Mouse (Mus musculus): ENCODE results near the gene Naa20. TPM values are rescaled to one million over a fixed set of nuclear protein-coding genes. Genes with fewer than 3 reads are reported as not detected.
A peak's percentile ranks its signal among the peaks of the same experiment; 100 is the strongest.

The Naa20 gene
- polyA plus RNA-seq, 1 experiment from 2014 or later = 39.7 TPM

DNA sequence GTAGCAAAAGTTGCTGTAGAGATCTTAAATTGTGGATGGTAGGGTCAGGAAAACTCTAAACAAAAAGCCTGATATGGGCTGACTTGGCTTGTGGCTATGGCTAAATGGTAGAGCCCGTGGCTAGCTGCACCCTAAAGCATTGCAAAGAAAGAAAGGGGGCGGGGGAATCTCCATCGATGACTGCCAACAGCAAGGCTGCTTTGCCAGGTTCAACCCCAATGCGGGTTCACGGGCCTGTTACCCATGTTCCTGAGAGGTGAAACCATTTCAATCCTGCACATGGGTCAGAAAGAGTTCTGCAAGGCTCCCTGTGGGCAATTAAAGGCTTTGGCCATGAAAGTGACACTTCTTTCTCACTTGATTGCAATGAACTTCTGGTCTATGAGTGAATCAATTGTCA is 20.0 kb upstream of the Naa20 start:
- H3K27ac ChIP-seq (ENCODE audit: low read length) = no peak overlapping the region
- ATAC-seq (ENCODE audit: low read depth) = no peak
- no peak overlapping the region for H3K4me2 ChIP-seq (ENCODE audit: low read depth, low read length)
- H3K9ac ChIP-seq (ENCODE audit: low read depth, low read length) = no peak overlapping the region
- 60% methylated on average over 5 of the region's 5 CpGs for WGBS (ENCODE audit: insufficient replicate concordance)
- H3K27me3 ChIP-seq (ENCODE audit: control insufficient read depth, insufficient read depth, low read depth, low read length) = no peaks in the 10 kb centered on the region
- no peak overlapping the region for H3K4me3 ChIP-seq (ENCODE audit: low read depth, low read length)
- H3K36me3 ChIP-seq (ENCODE audit: control insufficient read depth, insufficient read depth) = no peaks in the 10 kb centered on the region; the same call in 1 of the 2 replicates
- no peaks in the 10 kb centered on the region for H3K4me1 ChIP-seq (ENCODE audit: control insufficient read depth, low read depth, low read length)
- no peaks in the 10 kb centered on the region for H3K9me3 ChIP-seq (replicated peaks; ENCODE audit: control insufficient read depth, low read length)

GRCm38 (mm10) chr2:145882398-145882797 is 19.5 kb upstream of the Naa20 start:
- 12% methylated on average over 2 of the region's 2 CpGs for WGBS (ENCODE audit: insufficient replicate concordance)
- Histone ChIP-seq H3K4me2 (ENCODE audit: low read depth, low read length) (no peak overlapping the region), H3K27ac (ENCODE audit: low read length) (no peak overlapping the region)

DNA sequence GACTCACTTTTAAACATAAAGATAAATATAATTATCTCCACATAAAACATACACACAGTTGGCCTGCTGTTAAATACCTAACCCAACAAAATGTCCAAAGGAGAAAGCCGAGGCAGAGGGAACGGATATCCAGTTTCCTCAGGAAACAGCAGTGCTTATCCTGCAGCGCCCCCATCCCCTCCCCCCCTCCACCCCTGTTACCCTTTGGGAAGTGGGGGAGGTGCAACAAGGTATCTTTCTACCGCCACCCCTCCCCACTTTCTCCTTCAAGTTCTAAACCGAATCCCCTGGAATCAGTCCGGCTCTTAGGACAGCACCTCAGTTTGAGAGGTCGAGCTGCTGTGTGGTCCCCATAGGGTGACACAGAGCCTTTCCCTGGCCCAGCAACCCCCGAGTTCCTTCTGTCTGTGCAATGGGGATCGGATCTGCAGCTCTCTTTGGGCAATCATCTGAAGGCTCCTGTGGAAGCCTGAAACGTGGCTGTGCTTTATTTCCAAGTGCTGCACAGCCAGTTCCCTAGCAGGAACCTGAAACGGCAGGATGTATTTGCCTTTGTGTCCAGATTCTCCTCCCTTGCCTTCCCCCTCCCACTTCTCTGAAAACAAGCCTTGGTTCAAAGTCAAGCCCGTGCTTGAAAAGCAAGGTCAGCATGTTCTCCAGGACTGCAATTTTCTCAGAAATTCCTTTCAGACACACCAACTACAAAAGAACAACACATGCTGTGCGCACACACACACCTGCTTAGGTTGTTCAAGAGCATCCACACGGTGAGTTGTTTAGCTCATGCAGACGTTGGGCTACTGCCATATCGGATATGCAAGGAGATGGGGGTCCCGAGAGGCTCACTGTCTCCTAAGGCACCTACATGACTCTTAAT is 17.6 kb upstream of the Naa20 start:
- H3K4me1 ChIP-seq (ENCODE audit: control insufficient read depth, low read depth, low read length) = no peaks in the 10 kb centered on the region; the same call in 1 of the 2 replicates
- no peaks in the 10 kb centered on the region; the same call in 1 of the 2 replicates for H3K36me3 ChIP-seq (ENCODE audit: control insufficient read depth, insufficient read depth)
- no peak overlapping the region for H3K4me3 ChIP-seq (ENCODE audit: low read depth, low read length)
- WGBS (ENCODE audit: insufficient replicate concordance) = 24% methylated on average over 17 of the region's 17 CpGs
- peak overlapping the region; percentile 37 for H3K27ac ChIP-seq (ENCODE audit: low read length)
- no peak; the same call in 1 of the 2 replicates for ATAC-seq (ENCODE audit: low read depth)
- no peak overlapping the region for H3K9ac ChIP-seq (ENCODE audit: low read depth, low read length)
- H3K9me3 ChIP-seq (replicated peaks; ENCODE audit: control insufficient read depth, low read length) = no peaks in the 10 kb centered on the region
- no peak overlapping the region for H3K4me2 ChIP-seq (ENCODE audit: low read depth, low read length)
- H3K27me3 ChIP-seq (ENCODE audit: control insufficient read depth, insufficient read depth, low read depth, low read length) = no peaks in the 10 kb centered on the region

More at GRCm38 (mm10) chr2:145882398-145882797, 19.5 kb upstream of the Naa20 start:
- no peaks in the 10 kb centered on the region for H3K27me3 ChIP-seq (ENCODE audit: control insufficient read depth, insufficient read depth, low read depth, low read length)
- H3K9ac ChIP-seq (ENCODE audit: low read depth, low read length) = no peak overlapping the region
- H3K4me1 ChIP-seq (ENCODE audit: control insufficient read depth, low read depth, low read length) = no peaks in the 10 kb centered on the region
- H3K36me3 ChIP-seq (ENCODE audit: control insufficient read depth, insufficient read depth) = no peaks in the 10 kb centered on the region; the same call in 1 of the 2 replicates
- H3K4me3 ChIP-seq (ENCODE audit: low read depth, low read length) = no peak overlapping the region
- no peaks in the 10 kb centered on the region for H3K9me3 ChIP-seq (replicated peaks; ENCODE audit: control insufficient read depth, low read length)
- ATAC-seq (ENCODE audit: low read depth) = no peak

DNA sequence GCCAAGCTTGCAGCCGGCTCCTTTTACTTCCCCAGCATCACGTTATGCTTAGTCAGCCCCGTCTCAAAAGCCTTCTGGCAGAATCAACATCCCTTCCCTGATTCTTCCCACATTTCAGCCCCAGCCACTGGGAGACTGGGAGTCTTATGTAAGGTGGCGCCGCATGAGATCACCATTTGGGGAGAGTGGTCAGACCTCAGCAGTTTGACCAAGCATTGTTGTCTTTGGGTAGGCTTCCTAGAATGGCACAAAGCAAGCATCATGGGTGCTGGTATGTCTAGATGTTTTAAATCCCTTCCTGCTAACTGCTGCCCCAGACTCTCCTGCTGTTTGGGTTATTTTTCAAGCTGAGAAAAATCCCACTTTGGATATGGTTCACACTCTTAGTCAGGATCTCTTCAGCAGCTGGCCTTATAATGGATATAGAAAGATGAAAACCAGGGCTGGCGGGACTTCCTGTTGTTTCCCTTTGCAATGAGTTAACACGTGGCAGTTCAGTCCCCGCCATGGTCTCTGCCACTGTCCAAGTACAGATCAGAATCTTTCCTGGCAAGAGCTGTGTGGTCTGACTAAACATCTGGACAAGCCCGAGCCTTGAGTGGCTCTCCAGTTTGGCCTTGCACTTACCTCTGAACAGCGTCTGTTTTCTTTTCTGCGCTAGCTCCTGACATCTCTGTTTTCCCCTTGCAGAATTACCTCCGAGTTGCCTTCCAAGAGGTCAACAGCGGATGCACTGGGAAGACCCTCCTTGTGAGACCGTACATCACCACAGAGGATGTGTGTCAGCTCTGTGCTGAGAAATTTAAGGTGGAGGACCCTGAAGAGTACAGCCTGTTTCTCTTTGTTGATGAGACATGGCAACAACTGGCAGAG is 16.8 kb upstream of the Naa20 start:
- WGBS (ENCODE audit: insufficient replicate concordance) = 55% methylated on average over 14 of the region's 14 CpGs
- H3K9me3 ChIP-seq (replicated peaks; ENCODE audit: control insufficient read depth, low read length) = no peaks in the 10 kb centered on the region
- H3K9ac ChIP-seq (ENCODE audit: low read depth, low read length) = no peak overlapping the region
- no peaks in the 10 kb centered on the region for H3K36me3 ChIP-seq (ENCODE audit: control insufficient read depth, insufficient read depth)
- ATAC-seq (ENCODE audit: low read depth) = peak; percentile 25; the same call in 1 of the 2 replicates
- H3K27ac ChIP-seq (ENCODE audit: low read length) = peak overlapping the region; percentile 37; the same call in 1 of the 2 replicates
- H3K4me3 ChIP-seq (ENCODE audit: low read depth, low read length) = no peak overlapping the region
- no peaks in the 10 kb centered on the region for H3K27me3 ChIP-seq (ENCODE audit: control insufficient read depth, insufficient read depth, low read depth, low read length)
- no peak overlapping the region for H3K4me2 ChIP-seq (ENCODE audit: low read depth, low read length)
- H3K4me1 ChIP-seq (ENCODE audit: control insufficient read depth, low read depth, low read length) = no peaks in the 10 kb centered on the region; the same call in 1 of the 2 replicates

GRCm38 (mm10) chr2:145887937-145888765 is 13.7 kb upstream of the Naa20 start:
- ATAC-seq (ENCODE audit: low read depth) = peak; percentile 57
- Histone ChIP-seq H3K36me3 (ENCODE audit: control insufficient read depth, insufficient read depth) (no peaks in the 10 kb centered on the region), H3K9me3 (replicated peaks; ENCODE audit: control insufficient read depth, low read length) (no peaks in the 10 kb centered on the region), H3K4me2 (ENCODE audit: low read depth, low read length) (no peak overlapping the region), H3K9ac (ENCODE audit: low read depth, low read length) (no peak overlapping the region), H3K27ac (ENCODE audit: low read length) (peak overlapping the region; percentile 72), H3K27me3 (ENCODE audit: control insufficient read depth, insufficient read depth, low read depth, low read length) (no peaks in the 10 kb centered on the region), H3K4me3 (ENCODE audit: low read depth, low read length) (no peak overlapping the region), H3K4me1 (ENCODE audit: control insufficient read depth, low read depth, low read length) (no peaks in the 10 kb centered on the region; the same call in 1 of the 2 replicates)
- WGBS (ENCODE audit: insufficient replicate concordance) = 49% methylated on average over 14 of the region's 14 CpGs

DNA sequence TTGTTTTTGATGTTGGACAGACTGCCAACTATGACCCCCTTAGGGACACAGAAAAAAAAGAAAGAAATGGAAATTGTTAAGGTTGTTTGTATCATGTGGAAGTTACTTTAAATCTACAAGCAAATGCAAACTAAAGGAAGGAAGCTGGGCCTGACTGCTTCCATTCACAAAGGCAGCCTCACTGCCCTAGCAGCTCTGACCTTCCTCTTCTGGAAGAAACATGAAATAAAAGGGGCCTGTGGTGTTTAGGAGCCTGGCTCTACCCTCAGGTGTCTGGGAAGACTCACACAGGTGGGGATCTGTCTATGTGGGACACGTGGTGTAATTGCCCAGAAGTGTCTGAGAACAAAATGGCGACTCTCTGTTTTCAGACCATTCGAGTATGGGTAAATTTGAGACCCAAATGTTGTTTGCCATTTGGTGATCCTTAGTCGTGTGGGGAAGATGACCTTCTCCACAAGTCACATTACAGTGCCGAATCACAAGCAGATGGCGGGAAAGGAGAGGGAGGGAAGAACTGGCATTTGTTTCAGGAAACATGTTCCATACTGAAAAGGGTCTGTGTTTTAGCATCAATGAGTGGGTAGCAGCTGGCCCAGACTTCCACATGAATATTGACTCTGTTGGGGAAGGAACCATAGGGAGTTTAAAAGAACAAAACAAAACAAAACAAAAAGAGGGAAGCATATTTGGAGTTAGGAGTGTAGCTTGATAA is 13.0 kb upstream of the Naa20 start:
- Histone ChIP-seq H3K27ac (ENCODE audit: low read length) (peak overlapping the region; percentile 51), H3K4me3 (ENCODE audit: low read depth, low read length) (no peak overlapping the region), H3K9me3 (replicated peaks; ENCODE audit: control insufficient read depth, low read length) (no peaks in the 10 kb centered on the region), H3K36me3 (ENCODE audit: control insufficient read depth, insufficient read depth) (no peaks in the 10 kb centered on the region), H3K4me2 (ENCODE audit: low read depth, low read length) (no peak overlapping the region), H3K4me1 (ENCODE audit: control insufficient read depth, low read depth, low read length) (no peaks in the 10 kb centered on the region; the same call in 1 of the 2 replicates), H3K27me3 (ENCODE audit: control insufficient read depth, insufficient read depth, low read depth, low read length) (no peaks in the 10 kb centered on the region), H3K9ac (ENCODE audit: low read depth, low read length) (no peak overlapping the region)
- no peak; the same call in 1 of the 2 replicates for ATAC-seq (ENCODE audit: low read depth)
- 52% methylated on average over 6 of the region's 6 CpGs for WGBS (ENCODE audit: insufficient replicate concordance)

DNA sequence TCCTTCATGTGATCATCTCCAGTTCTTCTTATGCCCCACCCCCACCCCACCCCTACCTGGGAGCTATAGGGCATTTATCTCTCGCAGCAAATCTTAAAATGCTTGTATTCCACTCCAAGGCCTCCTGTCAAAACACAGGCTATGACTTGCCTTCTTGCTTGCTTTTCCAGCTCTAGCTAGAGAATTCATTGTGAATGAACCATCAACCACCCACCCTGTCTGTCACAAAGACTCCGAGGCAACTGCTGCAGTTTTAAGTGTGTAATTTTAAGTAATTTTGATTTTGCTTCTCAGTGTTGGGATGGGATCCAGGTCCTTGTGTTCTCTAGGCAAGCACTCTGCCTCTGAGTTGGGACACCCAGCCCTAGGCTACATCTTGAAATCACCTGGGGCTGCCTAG is 11.3 kb upstream of the Naa20 start:
- Histone ChIP-seq H3K4me2 (ENCODE audit: low read depth, low read length) (no peak overlapping the region), H3K4me3 (ENCODE audit: low read depth, low read length) (no peak overlapping the region), H3K9ac (ENCODE audit: low read depth, low read length) (no peak overlapping the region), H3K9me3 (replicated peaks; ENCODE audit: control insufficient read depth, low read length) (no peaks in the 10 kb centered on the region), H3K36me3 (ENCODE audit: control insufficient read depth, insufficient read depth) (no peaks in the 10 kb centered on the region), H3K4me1 (ENCODE audit: control insufficient read depth, low read depth, low read length) (no peaks in the 10 kb centered on the region; the same call in 1 of the 2 replicates), H3K27me3 (ENCODE audit: control insufficient read depth, insufficient read depth, low read depth, low read length) (no peaks in the 10 kb centered on the region), H3K27ac (ENCODE audit: low read length) (no peak overlapping the region)
- no peak for ATAC-seq (ENCODE audit: low read depth)
- WGBS (ENCODE audit: insufficient replicate concordance) = 46% methylated on average over 2 of the region's 2 CpGs

DNA sequence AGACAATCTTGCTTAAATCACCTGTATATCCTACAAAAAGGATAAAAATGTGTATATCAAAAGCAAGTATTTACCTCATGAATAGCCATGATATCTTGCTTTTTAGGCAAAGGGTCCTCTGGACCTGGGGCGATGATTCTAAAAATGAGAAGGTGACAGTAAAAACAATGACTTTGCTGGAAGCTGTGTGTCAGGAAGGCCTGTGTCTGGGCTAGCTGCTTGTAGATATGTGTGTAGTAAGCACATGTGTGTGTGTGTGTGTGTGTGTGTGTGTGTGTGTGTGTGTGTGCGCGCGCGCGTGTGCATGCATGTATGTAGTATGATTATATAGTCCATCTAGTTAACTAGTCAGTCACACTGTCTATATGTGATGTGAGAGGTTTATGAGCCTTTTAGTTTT is 8.1 kb upstream of the Naa20 start:
- no peak overlapping the region for H3K27ac ChIP-seq (ENCODE audit: low read length)
- WGBS (ENCODE audit: insufficient replicate concordance) = 93% methylated on average over 6 of the region's 6 CpGs

More for the DNA sequence above, 8.1 kb upstream of the Naa20 start:
- Histone ChIP-seq H3K27me3 (ENCODE audit: control insufficient read depth, insufficient read depth, low read depth, low read length) (no peaks in the 10 kb centered on the region), H3K9ac (ENCODE audit: low read depth, low read length) (no peak overlapping the region), H3K4me3 (ENCODE audit: low read depth, low read length) (no peak overlapping the region), H3K4me2 (ENCODE audit: low read depth, low read length) (no peak overlapping the region), H3K36me3 (ENCODE audit: control insufficient read depth, insufficient read depth) (no peaks in the 10 kb centered on the region), H3K4me1 (ENCODE audit: control insufficient read depth, low read depth, low read length) (no peaks in the 10 kb centered on the region), H3K9me3 (replicated peaks; ENCODE audit: control insufficient read depth, low read length) (no peaks in the 10 kb centered on the region)
- no peak for ATAC-seq (ENCODE audit: low read depth)
